Mouse (Mus musculus): ENCODE results near the gene Neurl3.

GRCm38 (mm10) chr1:36258631-36259030, 15.8 kb downstream of the Neurl3 start:
- no peak for TF ChIP-seq CTCF (IDR thresholded peaks at IDR 0.05; ENCODE audit: borderline replicate concordance, control insufficient read depth, extremely low read depth, insufficient read depth, low read length, poor library complexity)
- no peak for TF ChIP-seq POLR2A (IDR thresholded peaks at IDR 0.05; ENCODE audit: control insufficient read depth, extremely low read depth, insufficient read depth, low read length, poor library complexity)

Measured in thymus, adult 2 months (tissue).